Mouse (Mus musculus): ENCODE measurements at regions not wholly inside any gene's neighbourhood (a gene's known extent, or its start where the extent isn't known, plus 50 kb on each side); places are given as distances from the start of the nearest gene placed in this dataset.

DNA sequence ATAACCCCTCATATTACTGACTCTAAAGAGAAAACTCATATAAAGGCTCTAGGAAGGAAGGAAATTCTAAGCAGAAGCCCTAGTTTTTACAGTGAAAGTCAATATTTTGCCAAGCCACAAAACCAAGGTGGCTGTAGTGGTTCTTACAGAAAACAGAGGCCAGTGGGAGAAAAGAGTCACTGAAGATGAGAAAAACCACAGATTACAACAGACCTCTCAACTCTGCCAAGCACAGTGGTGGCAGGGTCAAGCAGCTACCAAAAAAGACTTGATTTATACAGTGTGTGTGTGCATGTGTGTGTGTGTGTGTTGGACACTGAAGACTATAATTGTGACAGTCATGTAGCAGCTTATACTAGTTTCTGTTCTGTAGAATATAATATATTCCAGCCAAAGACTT, 136.4 kb upstream of the Rap2b start:
- TF ChIP-seq CTCF (IDR thresholded peaks at IDR 0.05; ENCODE audit: extremely low read depth, insufficient read depth, insufficient read length, insufficient replicate concordance) (no peak), POLR2A (IDR thresholded peaks at IDR 0.05; ENCODE audit: low read depth, low read length) (no peak)
